Mouse (Mus musculus) embryonic facial prominence, embryonic 13.5 days (tissue): Measurements from ENCODE around the gene Stard3. TPM values are rescaled to one million over a fixed set of nuclear protein-coding genes. Genes with fewer than 3 reads are reported as not detected.
A peak's percentile ranks its signal among the peaks of the same experiment; 100 is the strongest.

ENCODE experiments used
- ATAC-seq: fragments of 200-750 bp; cut with Nextera tagmentation; 2 replicates; pipeline ENCODE4 v1.8.0; 2017; ENCODE audit warnings: low read depth; ENCODE audit not compliant: insufficient number of reproducible peaks, insufficient read depth, low FRiP score, low TSS enrichment
- H3K27ac ChIP-seq: fragments of 300-500 bp; sonication (generic); 2 replicates; pipeline ENCODE4 v1.5.1; 2015; ENCODE audit warnings: moderate library complexity, mild to moderate bottlenecking, inconsistent platforms
- H3K27me3 ChIP-seq: fragments of 300-500 bp; sonication (generic); 2 replicates; pipeline ENCODE4 v1.6.1; 2015; ENCODE audit warnings: mild to moderate bottlenecking, inconsistent platforms
- H3K36me3 ChIP-seq: fragments of 300-500 bp; sonication (generic); 2 replicates; pipeline ENCODE4 v1.6.1; 2015; ENCODE audit warnings: mild to moderate bottlenecking, inconsistent platforms
- H3K4me1 ChIP-seq: fragments of 300-500 bp; sonication (generic); 2 replicates; pipeline ENCODE4 v1.6.1; 2015; ENCODE audit warnings: inconsistent platforms
- H3K4me2 ChIP-seq: fragments of 300-500 bp; sonication (generic); 2 replicates; pipeline ENCODE4 v1.6.1; 2015; ENCODE audit warnings: moderate library complexity, mild to moderate bottlenecking, inconsistent platforms
- H3K4me3 ChIP-seq: fragments of 300-500 bp; sonication (generic); 2 replicates; pipeline ENCODE4 v1.5.1; 2015; ENCODE audit warnings: mild to moderate bottlenecking, inconsistent platforms
- H3K9ac ChIP-seq: fragments of 300-500 bp; sonication (generic); 2 replicates; pipeline ENCODE4 v1.6.1; 2015; ENCODE audit warnings: mild to moderate bottlenecking, inconsistent platforms
- H3K9me3 ChIP-seq: fragments of 300-500 bp; sonication (generic); 2 replicates; pipeline ENCODE4 v1.6.1; 2016; ENCODE audit warnings: inconsistent platforms
- WGBS: fragments of 180-500 bp; shearing (Covaris S2); methylation state at CpG from one replicate; pipeline ENCODE4 v1.1.7; 2015; ENCODE audit warnings: mixed read lengths; 5-methylcytosine and 5-hydroxymethylcytosine counted together
- polyA plus RNA-seq: library from polyadenylated mRNA; unstranded; fragments of >200 nt; fragmentation: Nextera tagmentation; extraction: Ambion mirVana; gene quantifications from 2 replicates; pipeline ENCODE4 v1.2.1, GENCODE M21; 2015

The Stard3 gene
- polyA plus RNA-seq, 1 experiment from 2014 or later: 42.3 TPM

DNA sequence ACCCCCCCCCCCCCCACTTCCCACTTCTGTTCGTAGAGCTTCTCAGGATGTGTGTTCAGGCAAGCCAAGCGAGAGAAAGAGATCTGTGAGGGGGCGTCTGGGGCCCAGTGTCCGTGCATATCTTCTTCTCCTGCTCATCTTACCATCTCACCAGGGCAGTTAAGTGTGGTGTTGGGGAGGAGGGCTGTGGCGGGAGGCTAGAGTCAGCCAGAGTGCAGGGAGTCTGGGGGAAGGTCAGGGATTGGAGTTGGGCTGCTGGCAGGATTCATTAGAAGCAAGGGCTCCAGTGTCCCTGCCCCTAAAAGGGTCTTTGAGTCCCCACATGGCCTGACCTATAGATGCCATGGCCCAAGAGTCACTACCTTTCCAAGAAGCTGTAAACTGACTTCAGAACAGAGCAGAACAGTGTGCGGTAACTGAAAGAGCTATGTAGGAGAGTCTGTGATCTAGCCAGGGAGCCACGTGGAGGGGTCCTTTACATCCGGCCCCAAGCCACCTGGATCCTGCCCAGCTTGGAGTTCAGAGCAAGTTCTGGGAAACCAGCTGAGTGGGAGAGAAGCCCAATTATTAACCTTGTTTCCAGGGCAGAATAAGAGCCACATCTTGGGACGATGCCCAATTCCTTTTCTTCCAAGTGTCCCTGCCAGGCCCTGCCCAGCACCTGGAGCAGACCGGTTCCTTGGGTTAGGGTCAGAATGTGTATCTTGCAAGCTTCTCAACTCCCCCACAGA is 34.9 kb upstream of the Stard3 start:
- H3K4me1 ChIP-seq: peaks cover 46% of the 10 kb centered on the region
- peaks cover 100% of the 10 kb centered on the region for H3K27me3 ChIP-seq
- H3K36me3 ChIP-seq: no peaks in the 10 kb centered on the region
- H3K27ac ChIP-seq: no peak overlapping the region
- no peak overlapping the region for H3K4me2 ChIP-seq
- ATAC-seq: no peak
- WGBS: 3% methylated on average over 10 of the region's 10 CpGs
- H3K9me3 ChIP-seq: no peaks in the 10 kb centered on the region
- H3K9ac ChIP-seq: no peak overlapping the region
- H3K4me3 ChIP-seq: no peak overlapping the region

DNA sequence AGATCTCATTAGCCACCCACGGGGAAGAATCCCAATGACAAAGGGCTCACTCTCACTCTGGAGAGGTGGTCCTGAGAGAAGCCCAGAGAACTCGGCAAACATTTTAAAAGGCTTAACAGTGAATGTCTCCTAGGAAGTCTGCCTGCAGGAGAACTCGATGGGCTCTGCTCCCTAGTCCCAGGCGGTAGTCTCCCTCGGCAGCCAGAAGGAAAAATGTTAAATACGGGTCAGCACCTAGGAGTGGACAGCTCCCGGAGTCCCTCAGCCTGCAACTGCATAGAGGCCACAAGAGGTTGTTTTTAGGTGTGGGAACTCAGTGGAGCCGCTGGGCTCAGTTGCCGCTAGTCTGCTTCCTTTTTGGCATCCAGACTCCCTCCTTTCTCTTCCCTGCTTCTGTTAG is 34.2 kb upstream of the Stard3 start:
- WGBS: under 1% methylated on average over 9 of the region's 9 CpGs
- Histone ChIP-seq H3K27me3 (peaks cover 100% of the 10 kb centered on the region), H3K9ac (no peak overlapping the region), H3K36me3 (no peaks in the 10 kb centered on the region), H3K9me3 (no peaks in the 10 kb centered on the region), H3K4me1 (peaks cover 46% of the 10 kb centered on the region), H3K27ac (no peak overlapping the region), H3K4me3 (no peak overlapping the region), H3K4me2 (no peak overlapping the region)
- no peak for ATAC-seq

DNA sequence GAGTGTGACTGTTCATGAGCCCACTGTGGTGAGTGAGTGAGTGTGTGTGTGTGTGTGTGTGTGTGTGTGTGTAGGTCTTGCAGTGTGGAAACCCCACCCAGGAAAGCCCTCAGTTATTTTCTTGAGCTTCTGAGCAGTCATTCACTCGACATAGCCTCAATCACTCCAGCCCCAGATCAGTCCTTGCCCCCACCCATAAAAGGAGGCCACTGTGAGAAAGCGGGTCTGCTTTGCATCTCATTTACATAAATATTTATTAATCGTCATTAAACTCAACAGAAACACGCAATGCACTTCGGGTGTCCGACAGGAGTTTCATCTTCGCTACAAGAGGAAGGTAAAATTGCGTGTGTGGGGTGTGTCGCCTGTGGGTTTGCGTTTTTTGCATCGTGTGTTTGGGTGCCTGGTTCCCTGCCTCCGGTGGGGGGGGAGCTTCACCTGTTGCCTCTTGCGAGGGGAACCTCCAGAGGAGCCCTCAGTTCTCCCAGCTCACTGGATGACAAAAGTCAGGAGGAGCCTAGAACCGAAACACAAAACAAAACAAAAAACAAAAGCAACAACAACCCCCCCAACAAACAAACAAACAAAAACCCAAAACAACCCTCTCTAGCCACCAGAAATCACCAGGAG is 32.9 kb upstream of the Stard3 start:
- Histone ChIP-seq H3K4me2 (no peak overlapping the region), H3K36me3 (no peaks in the 10 kb centered on the region), H3K27me3 (peaks cover 100% of the 10 kb centered on the region), H3K4me1 (peaks cover 38% of the 10 kb centered on the region), H3K9ac (no peak overlapping the region), H3K27ac (no peak overlapping the region), H3K9me3 (no peaks in the 10 kb centered on the region), H3K4me3 (no peak overlapping the region)
- WGBS: 4% methylated on average over 14 of the region's 14 CpGs
- ATAC-seq: no peak

DNA sequence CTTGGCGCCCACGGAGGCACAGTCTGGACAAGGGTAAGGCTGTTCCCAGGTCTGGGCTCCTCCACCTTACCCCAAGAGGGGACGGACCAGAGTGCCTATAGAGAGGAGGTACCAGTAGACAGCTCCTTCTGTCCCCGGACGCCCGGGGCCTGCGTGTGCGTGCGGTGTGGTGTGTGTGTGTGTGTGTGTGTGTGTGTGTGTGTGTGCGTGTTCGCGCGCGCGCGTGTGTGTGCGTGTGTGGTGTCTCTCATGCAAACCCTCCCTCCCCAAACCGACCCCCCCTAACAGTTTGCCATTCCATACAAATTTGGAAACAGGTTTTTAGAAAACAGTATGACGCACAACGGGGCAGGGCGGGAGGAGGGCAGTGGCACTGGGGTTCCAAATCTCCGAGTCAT is 32.3 kb upstream of the Stard3 start:
- no peaks in the 10 kb centered on the region for H3K36me3 ChIP-seq
- H3K4me3 ChIP-seq: no peak overlapping the region
- WGBS: 3% methylated on average over 12 of the region's 22 CpGs
- no peak overlapping the region for H3K9ac ChIP-seq
- no peaks in the 10 kb centered on the region for H3K9me3 ChIP-seq
- no peak overlapping the region for H3K27ac ChIP-seq
- H3K4me1 ChIP-seq: peaks cover 32% of the 10 kb centered on the region
- no peak overlapping the region for H3K4me2 ChIP-seq
- H3K27me3 ChIP-seq: peaks cover 100% of the 10 kb centered on the region
- no peak for ATAC-seq

DNA sequence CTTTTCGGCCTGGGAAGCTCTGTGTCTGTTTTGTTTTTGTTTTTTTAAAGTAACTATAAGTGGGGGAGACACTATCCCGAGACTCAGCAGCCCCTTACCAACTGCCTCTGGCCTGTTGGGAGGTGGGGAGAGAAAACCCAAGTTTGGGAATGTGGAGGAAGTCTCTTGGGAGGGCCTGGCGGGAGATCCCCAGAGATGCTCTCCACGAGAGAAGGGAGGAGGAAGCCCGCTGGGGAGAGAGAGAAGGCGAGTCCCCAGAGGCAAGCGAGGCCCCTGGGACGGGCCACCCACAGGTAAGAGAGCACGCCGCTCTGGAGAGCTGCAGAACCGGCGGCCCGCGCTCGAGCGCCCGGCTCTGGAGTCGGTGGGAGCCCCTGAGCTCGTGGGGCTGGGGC is 31.4 kb upstream of the Stard3 start:
- H3K4me3 ChIP-seq: peak overlapping the region; percentile 30

DNA sequence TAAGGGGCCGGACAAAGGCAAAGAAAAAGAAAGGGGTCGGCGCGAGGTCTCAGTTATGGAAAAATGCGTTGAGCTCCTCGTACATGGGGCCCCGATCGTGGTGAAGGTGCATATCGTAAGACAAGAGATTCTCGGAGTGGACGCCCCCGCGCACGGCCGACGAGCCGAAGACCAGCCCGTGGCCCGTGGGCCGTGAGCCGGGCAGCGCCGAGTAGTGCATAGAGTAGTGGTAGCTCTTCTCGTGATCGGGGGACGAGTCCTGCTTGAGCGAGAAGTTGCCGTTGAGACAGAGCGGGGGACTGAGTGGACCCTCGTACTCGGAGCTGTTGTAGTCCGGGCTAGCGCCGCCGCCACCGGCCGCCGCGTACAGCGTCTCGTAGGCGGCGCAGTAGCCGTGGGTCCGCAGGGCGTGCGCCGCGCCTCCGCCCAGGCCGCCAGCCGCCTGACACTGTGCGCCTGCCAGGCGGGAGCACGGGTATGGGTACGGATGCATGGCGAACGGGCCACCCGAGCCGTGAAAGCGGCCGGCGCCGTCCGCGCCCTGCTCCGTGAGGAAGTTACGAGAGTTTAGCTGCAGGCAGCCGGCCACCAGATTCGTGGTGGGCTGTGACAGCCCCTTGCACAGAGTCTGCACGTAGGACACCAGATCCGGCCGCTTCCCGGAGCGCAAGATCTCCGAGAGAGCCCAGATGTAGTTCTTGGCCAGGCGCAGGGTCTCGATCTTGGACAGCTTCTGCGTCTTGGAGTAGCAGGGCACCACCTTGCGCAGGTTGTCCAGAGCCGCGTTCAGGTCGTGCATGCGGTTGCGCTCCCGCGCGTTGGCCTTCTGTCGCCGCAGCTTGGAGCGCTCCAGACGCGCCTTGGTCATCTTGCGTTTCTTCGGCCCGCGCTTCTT is 30.8 kb upstream of the Stard3 start:
- WGBS: under 1% methylated on average over 97 of the region's 97 CpGs
- Histone ChIP-seq H3K9ac (no peak overlapping the region), H3K27ac (no peak overlapping the region), H3K4me3 (peak overlapping the region; percentile 30), H3K4me2 (peak overlapping the region; percentile 47), H3K9me3 (no peaks in the 10 kb centered on the region), H3K27me3 (peaks cover 100% of the 10 kb centered on the region), H3K4me1 (peaks cover 24% of the 10 kb centered on the region), H3K36me3 (no peaks in the 10 kb centered on the region)
- no peak for ATAC-seq

More for the DNA sequence above, 31.4 kb upstream of the Stard3 start:
- H3K27me3 ChIP-seq: peaks cover 100% of the 10 kb centered on the region
- H3K27ac ChIP-seq: no peak overlapping the region
- no peak for ATAC-seq
- no peak overlapping the region for H3K9ac ChIP-seq
- 1% methylated on average over 19 of the region's 19 CpGs for WGBS
- peaks cover 24% of the 10 kb centered on the region for H3K4me1 ChIP-seq
- H3K9me3 ChIP-seq: no peaks in the 10 kb centered on the region
- H3K4me2 ChIP-seq: peak overlapping the region; percentile 47; the same call in 1 of the 2 replicates
- H3K36me3 ChIP-seq: no peaks in the 10 kb centered on the region

DNA sequence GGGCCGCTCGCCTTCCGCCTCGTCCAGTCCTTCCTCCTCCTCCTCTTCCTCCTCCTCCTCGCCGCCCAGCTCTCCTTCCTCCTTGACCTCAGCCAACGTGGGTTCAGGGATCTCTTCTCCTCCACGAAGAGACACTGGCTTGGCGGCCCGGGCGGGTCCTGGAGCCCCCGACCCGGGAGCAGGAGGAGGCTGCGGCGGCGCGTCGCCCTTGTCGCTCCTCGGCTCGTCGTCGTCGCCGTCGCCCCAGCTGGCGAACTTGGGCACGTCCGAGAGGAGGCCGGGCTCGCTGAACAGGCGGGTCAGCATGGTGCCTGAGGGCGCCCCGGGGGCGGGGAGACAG is 30.2 kb upstream of the Stard3 start:
- WGBS: under 1% methylated on average over 35 of the region's 35 CpGs
- peak overlapping the region; percentile 30 for H3K4me3 ChIP-seq
- peak overlapping the region; percentile 47 for H3K4me2 ChIP-seq
- no peak overlapping the region for H3K9ac ChIP-seq
- peaks cover 100% of the 10 kb centered on the region for H3K27me3 ChIP-seq
- H3K36me3 ChIP-seq: no peaks in the 10 kb centered on the region
- ATAC-seq: no peak
- no peaks in the 10 kb centered on the region for H3K9me3 ChIP-seq
- H3K4me1 ChIP-seq: peaks cover 24% of the 10 kb centered on the region
- H3K27ac ChIP-seq: no peak overlapping the region

DNA sequence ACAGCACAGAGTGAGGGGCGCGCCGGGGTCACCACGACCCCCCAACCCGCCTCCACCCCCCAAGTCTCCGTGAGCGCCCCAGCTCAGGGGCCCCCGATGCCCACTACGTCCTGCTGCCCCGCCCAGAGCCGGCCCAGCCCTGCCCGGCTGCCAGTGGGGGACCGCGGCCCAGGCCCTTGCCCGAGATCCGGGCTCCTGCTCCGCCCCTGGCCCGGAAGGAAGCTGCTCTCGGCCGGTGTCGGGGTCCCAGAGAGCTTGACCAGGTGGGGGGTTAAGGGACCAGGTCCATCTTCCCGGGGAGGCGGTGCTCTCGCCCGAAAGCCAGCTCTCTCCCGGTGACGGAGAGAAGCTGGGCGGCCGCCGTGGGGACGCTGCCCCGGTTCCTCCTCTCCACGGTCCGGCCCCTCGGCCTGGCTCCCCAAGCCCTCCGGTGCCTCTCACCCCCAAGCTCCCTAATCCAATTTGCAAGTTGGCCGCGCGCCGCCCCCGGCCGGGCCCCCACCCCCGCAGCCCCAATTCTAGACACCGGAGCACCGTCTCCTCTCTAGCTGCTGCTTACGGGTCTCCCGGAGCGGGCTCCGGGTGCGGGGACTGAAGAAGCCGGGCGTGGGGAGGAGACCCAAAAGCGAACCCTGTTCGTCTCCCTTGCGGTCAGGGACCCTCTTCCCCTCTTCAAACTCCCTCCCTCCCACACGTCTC is 29.6 kb upstream of the Stard3 start:
- no peak for ATAC-seq
- 1% methylated on average over 56 of the region's 56 CpGs for WGBS
- Histone ChIP-seq H3K4me3 (peak overlapping the region; percentile 30), H3K27ac (no peak overlapping the region), H3K36me3 (no peaks in the 10 kb centered on the region), H3K9ac (peak overlapping the region; percentile 40; the same call in 1 of the 2 replicates), H3K27me3 (peaks cover 100% of the 10 kb centered on the region), H3K4me2 (peak overlapping the region; percentile 47), H3K4me1 (peaks cover 24% of the 10 kb centered on the region), H3K9me3 (no peaks in the 10 kb centered on the region)

DNA sequence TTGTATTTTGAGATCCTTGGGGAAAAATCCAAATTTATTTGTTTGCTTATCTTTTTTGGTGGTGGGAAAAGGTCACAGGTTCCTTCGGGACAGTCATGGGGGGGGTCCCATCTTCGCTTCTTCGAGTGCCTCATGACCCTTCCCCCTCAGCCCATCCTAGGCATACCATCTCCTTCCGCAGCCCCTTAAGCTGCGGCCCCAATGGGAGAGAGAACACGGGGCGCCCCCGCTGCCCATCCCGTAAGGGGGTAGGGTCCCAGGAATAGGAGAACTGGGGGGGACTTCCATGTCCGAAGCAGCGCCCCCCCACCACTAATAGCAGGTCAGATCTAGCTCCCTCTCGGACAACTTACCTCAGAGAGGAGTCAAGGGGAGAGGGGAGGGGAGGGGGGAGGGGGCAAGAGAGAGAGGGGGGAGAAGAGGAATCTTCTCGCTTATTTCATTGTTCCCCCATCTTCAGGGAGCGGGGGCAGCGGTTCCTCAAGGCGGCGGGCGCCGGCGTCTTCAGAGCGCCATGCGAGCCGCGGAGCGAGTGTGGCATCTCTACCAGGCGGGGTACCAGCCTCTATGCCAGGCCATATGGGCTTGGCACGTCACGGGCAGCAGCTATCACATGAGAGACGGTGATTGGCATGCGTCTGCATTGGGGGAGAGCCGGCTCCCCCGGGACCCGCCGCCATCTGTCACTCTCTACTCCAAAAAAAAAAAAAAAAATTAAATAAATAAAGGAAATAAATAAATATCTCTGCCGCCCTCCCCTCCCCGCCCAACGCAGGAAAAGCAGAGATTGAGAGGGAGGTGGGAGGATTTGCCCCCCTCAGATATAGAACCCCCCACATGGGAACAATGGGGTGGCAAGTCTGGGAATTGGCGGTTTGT is 28.8 kb upstream of the Stard3 start, which contains the start of gene Neurod2:
Neurod2 (minus strand) TSS at position 568 of the 879 bp plus-strand sequence.
- peaks cover 28% of the 10 kb centered on the region for H3K4me1 ChIP-seq
- H3K27ac ChIP-seq: no peak within 1 kb of the TSS
- H3K4me3 ChIP-seq: peak within 1 kb of the TSS; percentile 30
- no peaks in the 10 kb centered on the region for H3K9me3 ChIP-seq
- peak within 1 kb of the TSS; percentile 47 for H3K4me2 ChIP-seq
- no peaks in the 10 kb centered on the region for H3K36me3 ChIP-seq
- peaks cover 100% of the 10 kb centered on the region for H3K27me3 ChIP-seq
- WGBS: 1% methylated on average over 38 of the region's 38 CpGs
- peak within 1 kb of the TSS; percentile 40; the same call in 1 of the 2 replicates for H3K9ac ChIP-seq
- no peak for ATAC-seq

DNA sequence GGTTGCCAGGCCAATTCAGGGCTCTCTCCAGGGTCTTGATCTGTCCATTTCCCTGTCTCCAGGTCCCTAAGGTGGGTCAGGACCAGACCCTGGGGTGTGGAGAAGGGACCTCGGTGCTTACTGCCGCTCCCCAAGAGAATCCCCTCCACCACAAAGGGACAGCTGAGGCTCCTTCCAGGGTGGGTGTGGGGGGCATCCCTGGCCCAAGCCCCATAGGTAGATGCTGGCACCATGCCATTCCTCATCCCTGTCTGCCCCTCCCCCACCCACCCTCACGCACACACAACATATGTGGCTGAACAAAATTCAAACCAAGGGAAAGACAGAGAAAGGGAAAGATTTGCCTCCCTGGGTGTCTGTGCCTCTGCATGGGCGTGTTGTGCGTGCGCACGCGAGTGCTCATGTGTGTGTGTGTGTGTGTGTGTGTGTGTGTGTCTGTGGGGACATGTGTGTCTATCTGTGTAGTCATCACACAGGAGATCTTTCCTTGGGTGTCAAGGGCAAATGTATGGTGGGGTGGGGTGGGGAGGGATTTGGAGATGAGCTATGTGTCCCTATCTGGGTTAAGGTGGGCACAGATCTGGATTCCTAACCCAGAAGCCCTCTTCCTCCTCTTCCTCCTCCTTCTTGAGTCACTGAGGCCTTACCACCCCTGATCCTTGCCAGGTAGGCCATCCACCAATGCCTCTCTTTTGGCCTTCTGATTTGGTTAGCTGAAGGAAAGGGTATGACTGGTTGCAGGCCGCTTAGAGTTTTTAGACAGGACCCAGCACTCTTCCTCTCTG is 28.0 kb upstream of the Stard3 start:
- Histone ChIP-seq H3K4me2 (no peak overlapping the region), H3K27me3 (peaks cover 100% of the 10 kb centered on the region), H3K4me3 (no peak overlapping the region), H3K9me3 (no peaks in the 10 kb centered on the region), H3K4me1 (peaks cover 31% of the 10 kb centered on the region), H3K27ac (no peak overlapping the region), H3K9ac (no peak overlapping the region), H3K36me3 (no peaks in the 10 kb centered on the region)
- ATAC-seq: no peak
- WGBS: 30% methylated on average over 9 of the region's 9 CpGs
